Mouse (Mus musculus): ENCODE results near the gene Ms4a6c.
"Not testable (repeated sequence)": the region's sequence is repeated elsewhere in the genome, so short reads cannot be mapped to it uniquely, and the experiment has no call there.

The Ms4a6c gene

GRCm38 (mm10) chr19:11501326-11501725 lies 32.2 kb downstream of the Ms4a6c start:
- no peak for DNase-seq (ENCODE audit: low read depth)

DNA sequence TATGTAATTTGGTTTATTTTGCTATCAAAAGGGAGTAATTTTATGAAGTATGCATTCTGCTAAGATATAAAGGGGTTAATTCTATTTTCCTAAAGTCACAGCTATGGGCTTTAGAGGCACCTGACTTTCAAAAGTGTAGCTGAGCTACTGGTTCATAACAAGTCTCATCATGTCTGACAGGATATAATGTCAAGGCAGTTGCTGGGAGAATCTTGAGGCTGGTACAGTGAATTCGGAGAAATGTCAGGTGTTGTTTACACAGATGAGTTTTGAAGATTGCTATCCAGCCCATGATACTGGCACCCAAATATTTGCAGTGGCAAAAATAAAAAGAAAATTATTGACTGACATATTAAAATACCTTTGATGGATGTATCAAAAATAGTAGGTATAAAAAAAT lies 35.7 kb downstream of the Ms4a6c start:
- no peak for DNase-seq (ENCODE audit: low read depth)

GRCm38 (mm10) chr19:11513458-11513857 lies 44.3 kb downstream of the Ms4a6c start:
- no peak for DNase-seq (ENCODE audit: low read depth)

GRCm38 (mm10) chr19:11516246-11516645 lies 47.1 kb downstream of the Ms4a6c start, which contains the start of gene Ms4a6b:
TSS of gene Ms4a6b (plus strand) at chr19:11516512.
- DNase-seq (ENCODE audit: low read depth): no peak

- DNase-seq (ENCODE audit: low read depth): no peak
Measured at GRCm38 (mm10) chr19:11516845-11517244, 47.7 kb downstream of the Ms4a6c start.

DNA sequence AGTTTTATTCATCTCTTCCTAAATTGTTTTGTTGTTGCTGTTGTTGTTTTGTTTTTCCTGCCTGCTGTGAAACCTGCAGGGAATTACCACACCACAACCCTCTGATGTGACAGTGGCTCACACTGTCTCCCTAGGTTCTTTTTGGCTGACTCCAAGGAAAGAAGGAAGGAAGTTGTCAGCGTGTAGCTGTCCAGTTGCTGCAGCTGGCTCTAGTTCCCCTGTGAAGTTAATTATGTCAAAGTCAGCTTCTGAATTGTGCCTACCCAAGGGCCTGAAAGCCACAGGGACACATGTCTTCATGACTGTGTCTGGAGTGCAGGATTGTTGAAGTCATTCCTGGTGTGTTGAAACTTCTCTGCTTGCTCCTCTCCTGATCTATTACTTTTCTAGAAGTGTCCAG lies 48.2 kb downstream of the Ms4a6c start:
- DNase-seq (ENCODE audit: low read depth): not testable (repeated sequence)

GRCm38 (mm10) chr19:11518356-11518755 lies 49.2 kb downstream of the Ms4a6c start:
- DNase-seq (ENCODE audit: low read depth): not testable (repeated sequence)

- no peak for DNase-seq (ENCODE audit: low read depth)
Measured at GRCm38 (mm10) chr19:11520146-11520545, 51.0 kb downstream of the Ms4a6c start.

Measured in NIH3T3 (cell line).